Mouse (Mus musculus) MEL (cell line): ENCODE results near the gene Lrat. TPM values are rescaled to one million over a fixed set of nuclear protein-coding genes. Genes with fewer than 3 reads are reported as not detected.

Experiments
- DNase-seq: peaks from one replicate; pipeline ENCODE4 v3.0.0; 2011; ENCODE audit warnings: low read depth, low spot score
- H3K27ac ChIP-seq: 2 replicates; pipeline ENCODE4 v1.5.1; 2012; ENCODE audit warnings: low read depth, mild to moderate bottlenecking, control low read depth, low read length, moderate library complexity; ENCODE audit not compliant: control insufficient read depth
- H3K27me3 ChIP-seq, 2 experiments: fragments of 150-350 bp in 1 of 2; sonication (generic) in 1 of 2; 2 replicates each; pipeline ENCODE4 v1.6.1; 2012; ENCODE audit warnings: low read length in 2 of 2, mild to moderate bottlenecking in 2 of 2, improper control_type of control experiment in 1 of 2, moderate library complexity in 1 of 2; ENCODE audit not compliant: insufficient read depth in 2 of 2, control insufficient read depth in 1 of 2
- H3K36me3 ChIP-seq, 2 experiments: 2 replicates each; pipeline ENCODE4 v1.6.1; 2012 to 2014; ENCODE audit warnings: low read length in 2 of 2, improper control_type of control experiment in 1 of 2, inconsistent platforms in 1 of 2, mild to moderate bottlenecking in 1 of 2; ENCODE audit not compliant: insufficient read depth in 2 of 2, control insufficient read depth in 1 of 2
- H3K4me1 ChIP-seq, 2 experiments: fragments of 150-350 bp in 1 of 2; sonication (generic) in 1 of 2; 2 replicates each; pipeline ENCODE4 v1.6.1; 2012; ENCODE audit warnings: low read length in 2 of 2, improper control_type of control experiment in 1 of 2, mild to moderate bottlenecking in 1 of 2; ENCODE audit not compliant: insufficient read depth in 2 of 2, control insufficient read depth in 1 of 2
- H3K4me3 ChIP-seq, 2 experiments: fragments of 150-350 bp in 1 of 2; sonication (generic) in 1 of 2; 2 replicates each; pipeline ENCODE4 v1.5.1; 2012; ENCODE audit warnings: low read depth in 2 of 2, low read length in 2 of 2, mild to moderate bottlenecking in 2 of 2, moderate library complexity in 2 of 2, control low read depth in 1 of 2, improper control_type of control experiment in 1 of 2; ENCODE audit not compliant: control insufficient read depth in 1 of 2, insufficient read depth in 1 of 2
- H3K79me2 ChIP-seq: 2 replicates; pipeline ENCODE4 v1.6.1; 2012; ENCODE audit warnings: mild to moderate bottlenecking, low read length, moderate library complexity; ENCODE audit not compliant: control insufficient read depth, poor library complexity, insufficient read depth
- H3K9ac ChIP-seq: 2 replicates; pipeline ENCODE4 v1.6.1; 2012; ENCODE audit warnings: low read depth, mild to moderate bottlenecking, control low read depth, low read length, moderate library complexity; ENCODE audit not compliant: control insufficient read depth, poor library complexity, severe bottlenecking
- H3K9me3 ChIP-seq: fragments of 150-350 bp; sonication (generic); replicated peaks from 2 replicates; pipeline ENCODE4 v1.6.1; 2012; ENCODE audit warnings: mild to moderate bottlenecking, low read length, improper control_type of control experiment, moderate library complexity; ENCODE audit not compliant: insufficient read depth
- CHD1 ChIP-seq: IDR thresholded peaks from 2 replicates; pipeline ENCODE4 v1.6.1; 2012; ENCODE audit warnings: low read depth, mild to moderate bottlenecking, inconsistent platforms, low read length, improper control_type of control experiment
- CTCF ChIP-seq, 3 experiments: IDR thresholded peaks in 2 of 3; conservative IDR thresholded peaks in 1 of 3; 2 replicates each; pipeline ENCODE4 v1.5.1; 2011 to 2012; ENCODE audit warnings: low read length in 3 of 3, low read depth in 2 of 3, mild to moderate bottlenecking in 2 of 3, improper control_type of control experiment in 1 of 3, inconsistent platforms in 1 of 3, mixed read lengths in 1 of 3, moderate library complexity in 1 of 3; ENCODE audit not compliant: control insufficient read depth in 1 of 3, insufficient read depth in 1 of 3, poor library complexity in 1 of 3, severe bottlenecking in 1 of 3
- EP300 ChIP-seq, 2 experiments: IDR thresholded peaks; 2 replicates each; pipeline ENCODE4 v1.6.1; 2011; ENCODE audit warnings: improper control_type of control experiment in 2 of 2, low read length in 2 of 2, low read depth in 1 of 2, mild to moderate bottlenecking in 1 of 2
- ETS1 ChIP-seq: IDR thresholded peaks from 2 replicates; pipeline ENCODE4 v1.6.1; 2012; ENCODE audit warnings: low read depth, mild to moderate bottlenecking, inconsistent platforms, low read length, improper control_type of control experiment, moderate library complexity
- GATA1 ChIP-seq: IDR thresholded peaks from 2 replicates; pipeline ENCODE4 v1.6.1; 2011; ENCODE audit warnings: low read depth, low read length, improper control_type of control experiment
- HCFC1 ChIP-seq: IDR thresholded peaks from 2 replicates; pipeline ENCODE4 v1.6.1; 2012; ENCODE audit warnings: low read depth, mild to moderate bottlenecking, inconsistent platforms, low read length, improper control_type of control experiment, moderate library complexity
- KAT2A ChIP-seq: conservative IDR thresholded peaks from 2 replicates; pipeline ENCODE4 v1.6.1; 2012; ENCODE audit warnings: low read depth, low read length, improper control_type of control experiment, inconsistent platforms
- MAFK ChIP-seq: IDR thresholded peaks from 2 replicates; pipeline ENCODE4 v1.6.1; 2011; ENCODE audit warnings: low read depth, mild to moderate bottlenecking, low read length, improper control_type of control experiment, borderline replicate concordance
- MAX ChIP-seq: IDR thresholded peaks from 2 replicates; pipeline ENCODE4 v1.6.1; 2011; ENCODE audit warnings: low read length, improper control_type of control experiment
- MXI1 ChIP-seq: IDR thresholded peaks from 2 replicates; pipeline ENCODE4 v1.6.1; 2011; ENCODE audit warnings: mild to moderate bottlenecking, low read depth, low read length, improper control_type of control experiment
- MYC ChIP-seq: IDR thresholded peaks from 2 replicates; pipeline ENCODE4 v1.6.1; 2011; ENCODE audit warnings: low read depth, mild to moderate bottlenecking, low read length, improper control_type of control experiment, moderate library complexity
- NELFE ChIP-seq: IDR thresholded peaks from 2 replicates; pipeline ENCODE4 v1.6.1; 2011; ENCODE audit warnings: low read depth, low read length, improper control_type of control experiment
- POLR2A ChIP-seq, 2 experiments: IDR thresholded peaks; 2 replicates each; pipeline ENCODE4 v1.6.1; 2011 to 2012; ENCODE audit warnings: low read length in 2 of 2, mild to moderate bottlenecking in 2 of 2, control low read depth in 1 of 2, improper control_type of control experiment in 1 of 2, low read depth in 1 of 2, moderate library complexity in 1 of 2; ENCODE audit not compliant: control insufficient read depth in 1 of 2, insufficient read depth in 1 of 2, poor library complexity in 1 of 2
- POLR2AphosphoS5 ChIP-seq: IDR thresholded peaks from 2 replicates; pipeline ENCODE4 v1.6.1; 2012; ENCODE audit warnings: low read depth, borderline replicate concordance, mild to moderate bottlenecking, inconsistent platforms, low read length, moderate library complexity, mixed read lengths
- RAD21 ChIP-seq: IDR thresholded peaks from 2 replicates; pipeline ENCODE4 v1.6.1; 2011; ENCODE audit warnings: mild to moderate bottlenecking, low read depth, low read length, improper control_type of control experiment
- RCOR1 ChIP-seq: IDR thresholded peaks from 2 replicates; pipeline ENCODE4 v1.6.1; 2012; ENCODE audit warnings: low read depth, mild to moderate bottlenecking, inconsistent platforms, low read length, improper control_type of control experiment
- SIN3A ChIP-seq: IDR thresholded peaks from 2 replicates; pipeline ENCODE4 v1.6.1; 2012; ENCODE audit warnings: low read length, improper control_type of control experiment, inconsistent platforms
- SMC3 ChIP-seq: IDR thresholded peaks from 2 replicates; pipeline ENCODE4 v1.6.1; 2011; ENCODE audit warnings: low read depth, low read length, improper control_type of control experiment
- TCF12 ChIP-seq: IDR thresholded peaks from 2 replicates; pipeline ENCODE4 v1.6.1; 2014; ENCODE audit warnings: low read depth, mild to moderate bottlenecking, inconsistent platforms, low read length, improper control_type of control experiment, moderate library complexity
- UBTF ChIP-seq: IDR thresholded peaks from 2 replicates; pipeline ENCODE4 v1.6.1; 2012; ENCODE audit warnings: low read depth, mild to moderate bottlenecking, inconsistent platforms, low read length, improper control_type of control experiment, moderate library complexity, borderline replicate concordance; ENCODE audit not compliant: insufficient read depth
- USF1 ChIP-seq: IDR thresholded peaks from 2 replicates; pipeline ENCODE4 v1.6.1; 2014; ENCODE audit warnings: low read depth, mild to moderate bottlenecking, inconsistent platforms, low read length, improper control_type of control experiment, moderate library complexity
- USF2 ChIP-seq, 2 experiments: IDR thresholded peaks; 2 replicates each; pipeline ENCODE4 v1.6.1; 2011 to 2012; ENCODE audit warnings: improper control_type of control experiment in 2 of 2, low read length in 2 of 2, borderline replicate concordance in 1 of 2, inconsistent platforms in 1 of 2, low read depth in 1 of 2, mild to moderate bottlenecking in 1 of 2; ENCODE audit not compliant: insufficient read depth in 1 of 2
- ZC3H11A ChIP-seq: IDR thresholded peaks from 2 replicates; pipeline ENCODE4 v1.6.1; 2012; ENCODE audit warnings: low read depth, mild to moderate bottlenecking, inconsistent platforms, low read length, improper control_type of control experiment
- ZKSCAN1 ChIP-seq: IDR thresholded peaks from 2 replicates; pipeline ENCODE4 v1.6.1; 2012; ENCODE audit warnings: low read depth, mild to moderate bottlenecking, inconsistent platforms, low read length, improper control_type of control experiment, moderate library complexity
- polyA plus RNA-seq, 2 experiments: library from polyadenylated mRNA; stranded (reverse) in 1 of 2; unstranded in 1 of 2; fragments of >175 nt in 1 of 2; fragments of >200 nt in 1 of 2; gene quantifications; 2 replicates each; pipeline versions ENCODE4 v1.2.1 to v1.2.4; 2012; ENCODE audit warnings: low replicate concordance in 2 of 2, low read depth in 1 of 2; ENCODE audit not compliant: insufficient read length in 2 of 2, insufficient read depth in 1 of 2, missing spikeins in 1 of 2
- total RNA-seq: library from RNA; depleted of rRNA; stranded (reverse); fragments of 300-350 nt; gene quantifications from 2 replicates; pipeline ENCODE4 v1.2.3, GENCODE M21; 2012

The Lrat gene
- total and polyA plus RNA-seq, 3 experiments = not detected

- H3K36me3 ChIP-seq = no peaks in the 10 kb centered on the region
- H3K4me1 ChIP-seq = no peaks in the 10 kb centered on the region
- no peak within 1 kb of the TSS for H3K27ac ChIP-seq
- H3K79me2 ChIP-seq = no peaks in the 10 kb centered on the region
- no peak for DNase-seq
- no peaks in the 10 kb centered on the region for H3K27me3 ChIP-seq
- TF ChIP-seq RAD21 (no peak), ZKSCAN1 (no peak), UBTF (no peak), MAX (no peak), NELFE (no peak), POLR2A (IDR thresholded peaks at IDR 0.05; ENCODE audit: control insufficient read depth in 1 of 2, insufficient read depth in 1 of 2, low read depth in 1 of 2, low read length in 2 of 2, poor library complexity in 1 of 2) (no peak), MAFK (no peak), CTCF (IDR thresholded peaks at IDR 0.05 in 2 of 3, conservative IDR thresholded peaks at IDR 0.05 in 1 of 3; ENCODE audit: control insufficient read depth in 1 of 3, insufficient read depth in 1 of 3, low read depth in 2 of 3, low read length in 3 of 3, poor library complexity in 1 of 3, severe bottlenecking in 1 of 3) (no peak), HCFC1 (no peak), ETS1 (no peak), KAT2A (no peak), USF2 (IDR thresholded peaks at IDR 0.05; ENCODE audit: borderline replicate concordance in 1 of 2, insufficient read depth in 1 of 2, low read depth in 1 of 2, low read length in 2 of 2) (no peak)
- no peaks in the 10 kb centered on the region for H3K9me3 ChIP-seq
- H3K4me3 ChIP-seq = no peak within 1 kb of the TSS
- no peak within 1 kb of the TSS for H3K9ac ChIP-seq
These were observed 27.4 kb downstream of the Lrat start, which contains the start of gene Rbm46 for GRCm38 (mm10) chr3:82876372-82876739. Gene Rbm46, minus strand, starts transcription at chr3:82876483.

GRCm38 (mm10) chr3:82875671-82876371, 28.0 kb downstream of the Lrat start:
- no peak overlapping the region for H3K4me3 ChIP-seq
- no peak for TF ChIP-seq ZC3H11A
- no peak for TF ChIP-seq POLR2AphosphoS5
- TF ChIP-seq USF1 = no peak
- no peak for TF ChIP-seq MXI1
- no peak for TF ChIP-seq MYC
- no peak for TF ChIP-seq SMC3
- TF ChIP-seq CTCF (IDR thresholded peaks at IDR 0.05 in 2 of 3, conservative IDR thresholded peaks at IDR 0.05 in 1 of 3; ENCODE audit: control insufficient read depth in 1 of 3, insufficient read depth in 1 of 3, low read depth in 2 of 3, low read length in 3 of 3, poor library complexity in 1 of 3, severe bottlenecking in 1 of 3) = no peak
- no peak for TF ChIP-seq ZKSCAN1
- TF ChIP-seq CHD1 = no peak
- no peak for TF ChIP-seq EP300 (IDR thresholded peaks at IDR 0.05; ENCODE audit: low read depth in 1 of 2, low read length in 2 of 2)
- no peak for TF ChIP-seq POLR2A (IDR thresholded peaks at IDR 0.05; ENCODE audit: control insufficient read depth in 1 of 2, insufficient read depth in 1 of 2, low read depth in 1 of 2, low read length in 2 of 2, poor library complexity in 1 of 2)
- TF ChIP-seq HCFC1 = no peak
- TF ChIP-seq MAX = no peak
- TF ChIP-seq TCF12 = no peak
- no peak for TF ChIP-seq USF2 (IDR thresholded peaks at IDR 0.05; ENCODE audit: borderline replicate concordance in 1 of 2, insufficient read depth in 1 of 2, low read depth in 1 of 2, low read length in 2 of 2)
- TF ChIP-seq RCOR1 = no peak
- no peak for TF ChIP-seq GATA1
- no peak for TF ChIP-seq SIN3A
- no peaks in the 10 kb centered on the region for H3K9me3 ChIP-seq
- no peak for DNase-seq
- no peaks in the 10 kb centered on the region for H3K36me3 ChIP-seq
- no peaks in the 10 kb centered on the region for H3K4me1 ChIP-seq
- H3K27me3 ChIP-seq = no peaks in the 10 kb centered on the region
- no peaks in the 10 kb centered on the region for H3K79me2 ChIP-seq
- H3K27ac ChIP-seq = no peak overlapping the region
- H3K9ac ChIP-seq = no peak overlapping the region
